Mouse (Mus musculus): ENCODE results near the gene Bag6.

DNA sequence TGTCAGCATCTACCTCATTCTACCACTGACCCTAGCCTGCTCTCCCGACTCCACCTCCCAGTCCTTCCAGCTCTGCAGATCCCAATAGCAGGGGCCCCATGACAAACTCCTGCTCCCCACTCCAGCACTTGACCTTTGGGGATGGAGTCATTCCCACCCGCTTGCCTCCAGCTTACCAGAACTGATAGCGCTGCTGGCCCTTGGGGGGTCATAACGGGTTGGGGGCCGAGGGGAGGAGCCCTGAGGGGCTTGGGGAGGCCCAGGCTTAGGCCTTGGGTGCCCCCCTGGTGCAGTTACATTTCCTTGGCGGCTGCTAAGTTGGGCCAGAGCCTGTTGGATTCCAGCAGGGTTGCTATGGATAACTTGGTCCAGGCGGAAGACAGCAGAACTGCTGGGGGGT, 19.6 kb downstream of the Bag6 start:
- TF ChIP-seq CTCF (conservative IDR thresholded peaks at IDR 0.05; ENCODE audit: insufficient read depth, insufficient read length, low read depth, low read length) (no peak), POLR2A (IDR thresholded peaks at IDR 0.05; ENCODE audit: low read depth, low read length) (no peak)

Measured in kidney, adult 2 months (tissue).